Comparison of ENCODE assay signal across 8 mouse cellular contexts in genomic region chr16:20746641-20747040, GRCm38 (mm10). TPM values are rescaled to one million over a fixed set of nuclear protein-coding genes. Genes with fewer than 3 reads are reported as not detected.
DNase-seq lines count a peak whose midpoint lies in the region; ATAC-seq and TF ChIP-seq lines count a peak whose summit lies in the region.

No protein-coding gene starts in this region.

- no peaks in the 10 kb centered on the region; the same call in 1 of the 2 replicates for H3K4me1 ChIP-seq in cerebellum, adult 2 months (ENCODE audit: control insufficient read depth, insufficient read depth, low read length)
- no peaks in the 10 kb centered on the region for H3K4me1 ChIP-seq in liver, postnatal 0 days (ENCODE audit: insufficient read depth)

- H3K4me2 ChIP-seq in liver, postnatal 0 days (ENCODE audit: low read depth, low read length): no peak overlapping the region

- H3K9ac ChIP-seq in liver, postnatal 0 days (replicated peaks): no peak overlapping the region

- no peak for ATAC-seq in liver, postnatal 0 days

- no peaks in the 10 kb centered on the region for H3K27me3 ChIP-seq in cerebellum, adult 2 months (ENCODE audit: control insufficient read depth, insufficient read depth, low read length)
- no peaks in the 10 kb centered on the region for H3K27me3 ChIP-seq in C2C12 (ENCODE audit: control insufficient read depth, insufficient read depth, insufficient read length)
- H3K27me3 ChIP-seq in liver, postnatal 0 days (ENCODE audit: insufficient read depth, low read length): no peaks in the 10 kb centered on the region

- 13% methylated on average over 6 of the region's 6 CpGs for WGBS in cerebellum, adult 2 months
- 63% methylated on average over 6 of the region's 6 CpGs for WGBS in liver, postnatal 0 days (ENCODE audit: insufficient replicate concordance)

- no peak overlapping the region for H3K27ac ChIP-seq in cerebellum, adult 2 months (ENCODE audit: insufficient read depth, low read length)
- H3K27ac ChIP-seq in liver, postnatal 0 days (ENCODE audit: low read depth): no peak overlapping the region

- no peaks in the 10 kb centered on the region for H3K79me2 ChIP-seq in C2C12 (ENCODE audit: control insufficient read depth, insufficient read depth)

- TF ChIP-seq POLR2A in cerebellum, adult 2 months (IDR thresholded peaks at IDR 0.05; ENCODE audit: borderline replicate concordance, insufficient read depth, low read length): no peak

- H3K36me3 ChIP-seq in C2C12 (ENCODE audit: control insufficient read depth, insufficient read depth): no peaks in the 10 kb centered on the region
- H3K36me3 ChIP-seq in liver, postnatal 0 days (replicated peaks; ENCODE audit: insufficient read depth, low read length): no peaks in the 10 kb centered on the region

- H3K4me3 ChIP-seq in cerebellum, adult 2 months (replicated peaks; ENCODE audit: insufficient read depth, low read depth, low read length): no peak overlapping the region
- H3K4me3 ChIP-seq in C2C12 (ENCODE audit: insufficient read depth, poor library complexity, severe bottlenecking): no peak overlapping the region
- H3K4me3 ChIP-seq in liver, postnatal 0 days (ENCODE audit: low read depth, low read length): no peak overlapping the region

- DNase-seq in cerebellum, postnatal 14 days: peak; percentile 46 to 67
- no peak for DNase-seq in cerebellum, adult 2 months
- DNase-seq in frontal cortex, postnatal 36 days (ENCODE audit: low spot score in 2 of 2): peak; percentile 77
- peak; percentile 71 for DNase-seq in left cerebral cortex, adult 11 months (ENCODE audit: low spot score)
- peak; percentile 86 for DNase-seq in right cerebral cortex, adult 18-20 months
- no peak for DNase-seq in liver, postnatal 0 days
- DNase-seq in embryo, embryonic 10.5 days (ENCODE audit: low spot score): no peak

- no peak overlapping the region for H3ac ChIP-seq in C2C12 (ENCODE audit: control insufficient read depth, insufficient read length, low read depth)

- H3K9me3 ChIP-seq in liver, postnatal 0 days (ENCODE audit: low read length): no peaks in the 10 kb centered on the region

- no peak for TF ChIP-seq CTCF in cerebellum, adult 2 months (IDR thresholded peaks at IDR 0.05; ENCODE audit: borderline replicate concordance, insufficient read depth, low read depth, low read length)
- no peak for TF ChIP-seq CTCF in C2C12 (IDR thresholded peaks at IDR 0.05; ENCODE audit: control insufficient read depth, insufficient read depth, insufficient read length)
- TF ChIP-seq CTCF in liver, postnatal 0 days (IDR thresholded peaks at IDR 0.05; ENCODE audit: low read depth): no peak

- H3K79me3 ChIP-seq in C2C12 (ENCODE audit: low read depth): no peaks in the 10 kb centered on the region

- TF ChIP-seq EP300 in liver, postnatal 0 days (IDR thresholded peaks at IDR 0.05; ENCODE audit: low read depth): no peak

TF ChIP-seq in C2C12, 6 proteins besides CTCF, POLR2A, EP300 and RAD21:
- no peak for TF ChIP-seq FOSL1 (IDR thresholded peaks at IDR 0.05; ENCODE audit: insufficient read depth, low read length, poor library complexity, severe bottlenecking)
- peak; percentile 40 for TF ChIP-seq MYOD1 (IDR thresholded peaks at IDR 0.05; ENCODE audit: control insufficient read depth, insufficient read length, low read depth)
- TF ChIP-seq MAX (IDR thresholded peaks at IDR 0.05): no peak
- no peak for TF ChIP-seq MYOG (IDR thresholded peaks at IDR 0.05; ENCODE audit: control insufficient read depth, extremely low read depth, insufficient read length)

RNA-seq across cellular contexts. Expression of gene Thpo, which starts 12.3 kb away (rescaled TPM):
- 15.8 and 19.6 TPM in 2 replicates for polyA plus RNA-seq in cerebellum, adult 2 months (2012; rRNA removed)
- polyA plus RNA-seq in C2C12 (2012; fragmentation: generic; extraction: Trizol): 0.15 TPM
- polyA plus RNA-seq in liver, postnatal 0 days (2015; fragmentation: Nextera tagmentation; extraction: Ambion mirVana): 8.6 and 8.9 TPM in 2 replicates

RNA-seq across cellular contexts. Expression of gene Chrd, which starts 13.7 kb away (rescaled TPM):
- polyA plus RNA-seq in cerebellum, adult 2 months (2012; rRNA removed): 60.1 and 71.4 TPM in 2 replicates
- polyA plus RNA-seq in C2C12 (2012; fragmentation: generic; extraction: Trizol): 0.63 TPM
- polyA plus RNA-seq in liver, postnatal 0 days (2015; fragmentation: Nextera tagmentation; extraction: Ambion mirVana): 0.34 and 0.45 TPM in 2 replicates

RNA-seq across cellular contexts. Expression of gene Clcn2, which starts 29.1 kb away (rescaled TPM):
- 94.4 and 97.2 TPM in 2 replicates for polyA plus RNA-seq in cerebellum, adult 2 months (2012; rRNA removed)
- 5.8 TPM for polyA plus RNA-seq in C2C12 (2012; fragmentation: generic; extraction: Trizol)
- 3.6 and 4.7 TPM in 2 replicates for polyA plus RNA-seq in liver, postnatal 0 days (2015; fragmentation: Nextera tagmentation; extraction: Ambion mirVana)

RNA-seq across cellular contexts. Expression of gene Polr2h, which starts 29.2 kb away (rescaled TPM):
- polyA plus RNA-seq in cerebellum, adult 2 months (2012; rRNA removed): 38.6 and 41.2 TPM in 2 replicates
- 104 TPM for polyA plus RNA-seq in C2C12 (2012; fragmentation: generic; extraction: Trizol)
- 25.1 and 27.5 TPM in 2 replicates for polyA plus RNA-seq in liver, postnatal 0 days (2015; fragmentation: Nextera tagmentation; extraction: Ambion mirVana)

RNA-seq across cellular contexts. Expression of gene Fam131a, which starts 53.6 kb away (rescaled TPM):
- 123 and 137 TPM in 2 replicates for polyA plus RNA-seq in cerebellum, adult 2 months (2012; rRNA removed)
- polyA plus RNA-seq in C2C12 (2012; fragmentation: generic; extraction: Trizol): 0.05 TPM
- polyA plus RNA-seq in liver, postnatal 0 days (2015; fragmentation: Nextera tagmentation; extraction: Ambion mirVana): 0.88 and 1.4 TPM in 2 replicates

Comparison
In these comparisons a context has a peak if more than half of its experiments do, and no peak if none do; other contexts are left out.
1. DNase-seq: peak in cerebellum, postnatal 14 days (2 of 2), frontal cortex, postnatal 36 days (2 of 2), left cerebral cortex, adult 11 months (single experiment) and right cerebral cortex, adult 18-20 months (single experiment); none in cerebellum, adult 2 months (0 of 2), liver, postnatal 0 days (single experiment) and embryo, embryonic 10.5 days (single experiment).
2. RNA of gene Chrd, which starts 13.7 kb away (polyA plus RNA-seq): 60.1 to 71.4 TPM in cerebellum, adult 2 months; 0.63 TPM in C2C12 (single experiment) and 0.34 to 0.45 TPM in liver, postnatal 0 days; every median in the first group is over 10 times any median in the second.
3. RNA of gene Clcn2, which starts 29.1 kb away (polyA plus RNA-seq): 94.4 to 97.2 TPM in cerebellum, adult 2 months; 5.8 TPM in C2C12 (single experiment) and 3.6 to 4.7 TPM in liver, postnatal 0 days; every median in the first group is over 10 times any median in the second.